Mouse (Mus musculus): ENCODE results near the gene Cgnl1.
A peak's percentile ranks its signal among the peaks of the same experiment; 100 is the strongest.

Gene Cgnl1

GRCm38 (mm10) chr9:71672495-71672894 is 98.9 kb downstream of the Cgnl1 start:
- DNase-seq (ENCODE audit: low read depth, low spot score): no peak

- no peak for DNase-seq (ENCODE audit: low read depth, low spot score)
Observed at GRCm38 (mm10) chr9:71670677-71671076, 100.7 kb downstream of the Cgnl1 start.

- no peak for DNase-seq (ENCODE audit: low read depth, low spot score)
Observed at GRCm38 (mm10) chr9:71667616-71668015, 103.8 kb downstream of the Cgnl1 start.

- no peak for DNase-seq (ENCODE audit: low read depth, low spot score)
Observed at GRCm38 (mm10) chr9:71666432-71666831, 105.0 kb downstream of the Cgnl1 start.

- DNase-seq (ENCODE audit: low read depth, low spot score): no peak
Observed at GRCm38 (mm10) chr9:71665493-71665892, 105.9 kb downstream of the Cgnl1 start.

- no peak for DNase-seq (ENCODE audit: low read depth, low spot score)
Observed at GRCm38 (mm10) chr9:71664855-71665254, 106.5 kb downstream of the Cgnl1 start.

- no peak for DNase-seq (ENCODE audit: low read depth, low spot score)
Observed at GRCm38 (mm10) chr9:71663421-71664217, 107.8 kb downstream of the Cgnl1 start.

GRCm38 (mm10) chr9:71660540-71660939 is 110.9 kb downstream of the Cgnl1 start:
- DNase-seq (ENCODE audit: low read depth, low spot score): no peak

GRCm38 (mm10) chr9:71659681-71660080 is 111.7 kb downstream of the Cgnl1 start:
- no peak for DNase-seq (ENCODE audit: low read depth, low spot score)

- no peak for DNase-seq (ENCODE audit: low read depth, low spot score)
Observed at GRCm38 (mm10) chr9:71657199-71657598, 114.2 kb downstream of the Cgnl1 start.

GRCm38 (mm10) chr9:71654861-71655260 is 116.5 kb downstream of the Cgnl1 start:
- no peak for DNase-seq (ENCODE audit: low read depth, low spot score)

GRCm38 (mm10) chr9:71646115-71646514 is 125.3 kb downstream of the Cgnl1 start:
- DNase-seq (ENCODE audit: low read depth, low spot score): peak; percentile 21

GRCm38 (mm10) chr9:71643611-71644010 is 127.8 kb downstream of the Cgnl1 start:
- no peak for DNase-seq (ENCODE audit: low read depth, low spot score)

GRCm38 (mm10) chr9:71642270-71642669 is 129.1 kb downstream of the Cgnl1 start:
- no peak for DNase-seq (ENCODE audit: low read depth, low spot score)

- DNase-seq (ENCODE audit: low read depth, low spot score): no peak
Observed at GRCm38 (mm10) chr9:71640361-71640927, 131.0 kb downstream of the Cgnl1 start.

- DNase-seq (ENCODE audit: low read depth, low spot score): no peak
Observed at GRCm38 (mm10) chr9:71638198-71638597, 133.2 kb downstream of the Cgnl1 start.

- DNase-seq (ENCODE audit: low read depth, low spot score): no peak
Observed at GRCm38 (mm10) chr9:71636854-71637253, 134.5 kb downstream of the Cgnl1 start.

GRCm38 (mm10) chr9:71635627-71636026 is 135.8 kb downstream of the Cgnl1 start:
- DNase-seq (ENCODE audit: low read depth, low spot score): no peak

GRCm38 (mm10) chr9:71634916-71635315 is 136.5 kb downstream of the Cgnl1 start:
- DNase-seq (ENCODE audit: low read depth, low spot score): no peak

- DNase-seq (ENCODE audit: low read depth, low spot score): no peak
Observed at GRCm38 (mm10) chr9:71628921-71629320, 142.5 kb downstream of the Cgnl1 start.

GRCm38 (mm10) chr9:71628286-71628685 is 143.1 kb downstream of the Cgnl1 start:
- no peak for DNase-seq (ENCODE audit: low read depth, low spot score)

GRCm38 (mm10) chr9:71625961-71626360 is 145.4 kb downstream of the Cgnl1 start:
- DNase-seq (ENCODE audit: low read depth, low spot score): no peak

GRCm38 (mm10) chr9:71624793-71625495 is 146.5 kb downstream of the Cgnl1 start:
- no peak for DNase-seq (ENCODE audit: low read depth, low spot score)

All from c-Kit-negative CD71-positive TER-119-positive erythroid progenitor cells, embryonic 14.5 days (primary cell).